ENCODE assay signal across 12 mouse cellular contexts in the genomic region with DNA sequence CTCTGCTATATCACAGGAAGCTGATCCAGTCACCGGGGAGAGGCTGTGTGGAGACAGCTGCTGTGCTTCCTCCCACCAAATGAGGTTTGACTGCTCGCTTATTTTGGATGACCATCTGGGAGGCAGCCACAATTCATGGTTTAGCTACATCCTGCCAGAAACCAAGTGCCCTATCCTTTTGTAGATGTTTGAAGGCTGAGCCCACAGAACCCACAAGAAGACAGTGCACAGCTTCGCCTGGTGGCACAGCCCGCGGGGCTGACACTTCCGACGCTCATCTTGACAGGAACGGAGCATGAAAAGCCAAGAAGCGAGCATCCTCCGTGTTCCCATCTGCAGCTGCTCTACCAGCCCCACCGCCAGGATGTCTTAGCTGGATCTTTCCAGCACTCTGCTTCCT.
DNase-seq lines count a peak whose midpoint lies in the region.
"Had no signal": no experiment of that assay in that cellular context is flagged by ENCODE, and none has a peak within 500 bp of the region (broad histone marks: within the 10 kb centered on the region; RNA-seq: fewer than 3 reads in every experiment).

No protein-coding gene starts in this region.

- DNase-seq in frontal cortex, postnatal 14 days (ENCODE audit: low spot score in 2 of 2) = peak; percentile 35 to 55
- DNase-seq in layer of hippocampus, adult 8-10 months (ENCODE audit: low spot score in 2 of 2) = peak; percentile 17 to 50
- peak; percentile 43 to 68 for DNase-seq in left cerebral cortex, adult 9 months (ENCODE audit: low spot score in 2 of 2)
- peak; percentile 70 to 72 for DNase-seq in right cerebral cortex, postnatal 36 days (ENCODE audit: low spot score in 2 of 2)
- DNase-seq in testis, postnatal 10 days (ENCODE audit: low spot score) = no peak
- no peak for DNase-seq in liver
- no peak for DNase-seq in heart, adult 11 months
- DNase-seq: adrenal gland, adult 2 months; embryo, embryonic 11 days; gastrocnemius, postnatal 25 days; kidney, adult 18-20 months; thymus, postnatal 36 days had no signal

Comparison
In these comparisons a context has a peak if more than half of its experiments do, and no peak if none do; other contexts are left out.
1. DNase-seq: peak in frontal cortex, postnatal 14 days (2 of 2), layer of hippocampus, adult 8-10 months (2 of 2), left cerebral cortex, adult 9 months (2 of 2) and right cerebral cortex, postnatal 36 days (2 of 2); none in testis, postnatal 10 days (single experiment), liver (single experiment) and heart, adult 11 months (single experiment).